Mouse (Mus musculus) gastrocnemius, postnatal 10 days (tissue): ENCODE measurements around the gene Pex16. TPM values are rescaled to one million over a fixed set of nuclear protein-coding genes. Genes with fewer than 3 reads are reported as not detected.
"Not testable (repeated sequence)": the region's sequence is repeated elsewhere in the genome, so short reads cannot be mapped to it uniquely, and the experiment has no call there.

Experiments used
- DNase-seq: peaks from one replicate; pipeline ENCODE4 v3.0.0; 2021; ENCODE audit warnings: mixed read lengths
- total RNA-seq, 2 experiments: library from RNA; stranded (reverse); gene quantifications; 2 replicates each; pipeline ENCODE4 v1.2.3; 2021

Gene Pex16
- total RNA-seq, 2 experiments from 2014 or later: 19.0 to 22.2 TPM

GRCm38 (mm10) chr2:92388891-92389641 is 14.6 kb downstream of the Pex16 start:
- DNase-seq: peak; percentile 69

DNA sequence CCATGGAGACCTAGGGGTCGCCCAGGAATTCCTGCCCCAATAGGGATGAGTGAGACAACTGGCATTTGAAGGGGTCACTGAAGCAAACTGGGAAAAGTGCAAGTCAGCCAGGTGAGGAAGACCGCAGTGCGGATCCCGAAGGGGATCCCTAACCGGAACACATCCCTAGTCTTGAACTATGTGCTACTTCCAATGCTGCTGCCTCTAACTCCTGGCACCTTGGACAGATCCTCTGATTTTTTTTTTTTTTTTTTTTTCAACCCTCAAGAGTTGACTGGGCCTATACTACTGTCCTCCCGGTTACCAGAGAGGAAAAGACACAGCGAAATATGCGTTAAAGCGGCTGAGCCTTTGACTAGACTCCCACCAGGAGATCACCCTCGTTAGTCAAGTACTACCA is 15.2 kb downstream of the Pex16 start:
- no peak for DNase-seq

- DNase-seq: peak; percentile 55
These were observed 15.9 kb downstream of the Pex16 start for GRCm38 (mm10) chr2:92390206-92390930.

GRCm38 (mm10) chr2:92391116-92391515 is 16.6 kb downstream of the Pex16 start:
- no peak for DNase-seq

- DNase-seq: no peak
These were observed 17.3 kb downstream of the Pex16 start for GRCm38 (mm10) chr2:92391703-92392317.

DNA sequence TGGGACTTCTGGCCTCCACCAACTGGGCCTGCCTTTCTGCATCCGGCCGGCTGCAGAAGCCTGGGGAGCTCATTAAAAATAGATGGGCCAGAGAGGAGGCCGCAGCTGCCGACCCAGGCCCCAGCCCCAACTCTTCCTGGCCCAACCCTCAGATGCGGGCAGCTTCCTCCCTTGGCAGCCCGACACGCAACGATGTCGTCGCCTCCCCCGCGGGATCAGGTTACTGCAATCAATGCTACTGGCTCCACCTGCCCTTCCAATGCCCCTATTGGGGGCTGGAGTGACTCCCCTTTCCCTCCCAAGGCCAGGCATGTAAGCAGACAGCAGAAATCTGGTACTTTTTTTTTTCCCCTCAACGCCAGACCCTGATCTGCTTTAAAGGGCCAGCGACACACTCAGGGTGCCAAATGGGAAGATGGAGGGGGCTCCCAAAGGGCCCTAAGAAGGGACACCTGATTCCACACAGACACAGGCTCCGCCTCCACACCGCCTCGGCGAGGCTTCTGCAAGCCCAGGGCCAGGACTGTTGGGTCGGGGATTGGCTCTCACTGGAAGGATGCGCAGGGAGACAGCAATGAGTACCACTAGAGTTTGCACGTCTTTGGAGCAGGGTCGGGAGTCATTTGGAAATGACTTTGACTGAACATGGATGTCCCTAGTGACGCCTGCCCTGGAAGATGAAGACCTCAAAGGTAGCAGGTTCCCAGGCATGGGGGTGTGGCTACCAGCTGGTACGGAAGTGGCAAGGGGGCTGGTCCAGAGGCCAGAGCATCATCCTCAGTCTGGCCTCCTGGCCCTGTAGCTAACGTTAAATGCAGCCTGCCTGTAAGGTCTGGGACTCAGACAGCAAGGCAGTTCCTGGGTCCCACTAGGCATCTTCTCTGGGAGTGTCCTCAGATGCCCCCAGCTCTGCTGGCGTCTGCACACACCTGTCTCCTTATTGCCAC is 18.1 kb downstream of the Pex16 start:
- DNase-seq: peak; percentile 46

DNA sequence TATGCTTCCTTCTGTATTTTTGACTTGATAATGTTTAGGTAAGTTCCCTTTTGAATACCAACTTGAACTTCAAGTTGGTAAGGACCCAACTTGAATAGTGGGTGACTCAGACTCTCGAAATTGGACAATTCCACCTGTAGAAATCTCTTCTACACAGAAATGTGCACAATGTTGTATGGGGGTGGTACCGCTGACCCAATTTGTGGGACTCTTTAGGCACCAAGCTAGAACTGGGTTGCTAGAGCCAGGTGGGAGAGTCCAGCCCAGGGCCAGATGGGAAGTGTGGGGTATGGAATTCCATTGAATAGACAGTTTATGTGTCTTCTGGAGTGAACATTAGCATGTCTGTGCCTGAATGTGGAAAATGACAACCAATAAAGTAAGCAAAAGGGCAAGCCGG is 21.1 kb downstream of the Pex16 start:
- no peak for DNase-seq

GRCm38 (mm10) chr2:92397436-92397835 is 23.0 kb downstream of the Pex16 start:
- no peak for DNase-seq

- DNase-seq: not testable (repeated sequence)
These were observed 25.4 kb downstream of the Pex16 start for GRCm38 (mm10) chr2:92399877-92400276.

DNA sequence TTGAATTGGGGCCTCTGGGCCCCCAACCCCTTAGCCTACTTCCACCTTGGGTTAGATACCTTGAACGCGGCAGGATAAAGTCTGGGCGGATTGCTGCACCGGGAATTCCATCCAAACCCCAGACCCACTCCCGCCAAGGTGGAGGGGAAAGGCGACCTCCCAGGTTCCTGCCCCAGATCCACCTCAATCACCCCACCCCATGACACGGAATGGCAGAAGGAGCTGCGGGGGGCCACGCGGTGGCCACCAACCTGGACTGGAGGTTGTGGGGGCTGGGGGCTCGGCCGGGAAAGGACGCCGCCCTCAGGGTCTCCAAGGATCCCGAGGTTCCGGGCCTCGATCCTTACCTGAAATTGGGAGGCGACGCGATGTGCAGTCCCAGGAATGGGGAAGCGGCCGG is 26.2 kb downstream of the Pex16 start:
- no peak for DNase-seq

GRCm38 (mm10) chr2:92401091-92401561 is 26.6 kb downstream of the Pex16 start, which contains the start of gene Mapk8ip1:
Mapk8ip1 (minus strand) TSS chr2:92401263.
- DNase-seq: no peak

GRCm38 (mm10) chr2:92402591-92403326 is 28.3 kb downstream of the Pex16 start:
- no peak for DNase-seq

GRCm38 (mm10) chr2:92403776-92404319 is 29.4 kb downstream of the Pex16 start:
- no peak for DNase-seq

DNA sequence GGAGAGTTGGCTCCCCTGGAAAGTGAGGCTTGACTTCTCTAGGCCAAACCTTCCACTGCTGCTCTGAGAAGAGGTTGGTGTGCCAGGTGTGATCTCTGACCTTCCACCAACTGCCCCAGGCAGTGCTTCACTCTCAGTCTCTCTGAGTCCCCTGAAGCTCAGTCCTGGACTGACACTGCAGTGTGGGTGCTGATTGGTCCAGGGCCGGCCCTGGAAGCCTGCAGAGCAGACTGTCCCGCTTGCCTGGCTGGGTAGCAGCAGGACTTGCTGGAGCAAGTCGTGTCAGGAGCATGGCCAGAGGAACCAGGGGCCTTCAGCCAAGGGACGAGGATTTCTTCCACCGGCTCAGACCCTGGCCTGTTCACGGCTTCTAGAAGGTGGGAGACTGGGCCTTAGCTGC is 30.3 kb downstream of the Pex16 start:
- no peak for DNase-seq

DNA sequence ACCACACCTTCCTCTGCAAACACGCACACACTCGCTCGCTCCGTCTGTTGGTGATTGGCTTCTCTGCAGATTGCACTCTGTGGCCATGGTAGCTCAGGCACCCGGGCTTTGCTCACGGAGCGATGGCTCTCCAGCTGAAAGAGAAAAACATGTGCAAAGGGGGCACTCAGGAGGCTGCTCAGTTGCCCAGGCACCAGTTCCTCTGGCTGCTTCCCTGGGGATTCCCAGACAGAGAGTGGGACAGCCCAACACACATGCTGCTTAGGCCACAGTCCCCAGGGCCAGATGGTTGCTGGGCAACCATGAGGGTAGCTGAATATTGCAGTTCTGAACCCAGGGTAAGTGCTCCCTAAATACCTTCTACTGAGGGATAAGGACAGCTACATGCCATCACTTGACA is 31.2 kb downstream of the Pex16 start:
- no peak for DNase-seq

- no peak for DNase-seq
These were observed 34.0 kb downstream of the Pex16 start for GRCm38 (mm10) chr2:92408309-92409045.

- DNase-seq: no peak
These were observed 37.2 kb downstream of the Pex16 start for GRCm38 (mm10) chr2:92411705-92412104.

DNA sequence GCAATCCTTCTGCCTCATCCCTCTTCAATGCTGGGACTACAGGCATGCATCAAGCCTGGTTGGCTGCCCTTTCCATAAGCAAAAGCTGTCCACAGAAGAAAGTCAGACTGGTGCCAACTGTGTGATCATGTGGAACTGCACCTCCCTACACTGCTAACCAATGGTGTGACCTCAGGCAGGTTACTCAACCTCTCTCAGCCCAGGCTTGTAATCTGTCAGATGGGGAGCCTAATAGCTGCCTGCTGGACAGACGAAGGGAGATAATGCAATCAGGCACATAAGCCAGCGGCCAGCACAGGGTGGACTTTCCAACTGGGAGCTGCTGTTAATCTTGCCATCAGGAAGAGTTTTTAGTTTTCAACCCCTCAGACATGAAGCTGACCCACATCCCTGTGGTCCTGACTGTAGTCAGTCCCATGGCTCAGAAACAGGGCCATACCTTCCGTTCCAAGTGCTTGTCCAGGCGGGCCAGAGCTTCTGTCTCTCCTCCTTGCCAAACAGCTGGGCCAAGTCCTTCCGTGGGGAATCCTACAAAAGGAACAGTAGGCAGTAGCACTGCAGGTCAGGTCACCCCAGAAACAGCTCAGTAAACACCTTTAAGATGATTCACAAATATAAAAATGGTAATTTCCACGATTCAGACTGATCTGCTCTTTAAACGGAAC is 47.4 kb downstream of the Pex16 start:
- DNase-seq: no peak

DNA sequence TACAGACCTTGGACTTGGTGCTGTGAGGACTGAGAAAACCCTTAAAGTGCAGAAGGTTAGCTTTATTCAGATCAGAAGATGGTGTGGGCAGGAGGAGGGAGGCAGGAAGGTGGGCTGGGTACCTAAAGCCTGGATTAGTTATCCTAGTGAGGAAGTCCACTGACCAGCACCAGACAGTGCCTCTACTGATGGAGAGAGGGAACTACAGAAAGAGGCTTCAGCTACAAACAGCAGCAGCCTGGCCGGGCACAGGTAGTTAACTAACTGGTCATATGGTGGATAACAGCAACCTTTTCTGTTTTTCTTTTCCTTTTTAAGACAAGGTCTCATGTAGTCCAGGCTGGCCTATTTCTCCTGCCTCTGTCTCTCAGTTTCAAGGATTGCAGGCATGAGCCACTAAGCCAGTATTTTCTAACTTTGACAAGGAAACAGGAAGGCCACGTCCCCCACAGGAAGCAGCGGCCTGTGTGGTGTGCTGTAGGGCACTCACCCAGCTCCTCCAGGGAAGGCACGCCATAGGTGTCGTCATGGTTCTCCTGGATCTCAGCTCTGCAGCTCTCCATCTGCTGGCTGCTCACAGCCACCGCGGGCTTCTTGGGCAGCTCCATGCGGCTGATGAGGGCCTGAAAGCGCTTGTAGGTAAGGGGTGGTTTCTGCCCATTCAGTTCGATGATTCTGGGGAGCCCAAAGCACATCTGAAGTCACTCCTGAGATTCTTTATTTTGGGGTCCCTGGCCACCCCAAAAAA is 48.1 kb downstream of the Pex16 start:
- DNase-seq: no peak
